Mouse (Mus musculus): ENCODE results near the gene Serinc5.

DNA sequence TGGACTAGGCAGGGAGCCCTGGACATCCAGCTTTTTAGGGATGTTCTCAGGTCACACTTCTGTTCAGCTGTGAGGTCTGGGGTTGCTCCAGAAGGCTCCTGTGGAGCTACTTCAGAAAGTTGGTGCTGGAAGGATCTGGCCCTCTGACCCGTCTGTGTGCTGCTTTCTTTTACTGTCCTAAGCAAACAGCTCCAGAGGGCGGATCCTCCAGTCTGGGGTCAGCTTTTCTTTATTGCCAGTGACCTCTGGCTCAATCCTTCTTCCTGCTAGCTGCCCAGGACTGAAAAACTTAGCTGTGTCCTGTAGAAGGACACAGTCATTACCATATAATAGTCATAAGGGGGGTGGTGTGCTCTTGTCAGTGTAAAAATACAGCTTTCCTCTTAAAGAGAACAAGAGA lies 24.1 kb downstream of the Serinc5 start:
- TF ChIP-seq POLR2A (IDR thresholded peaks at IDR 0.05; ENCODE audit: low read depth, low read length): no peak
- TF ChIP-seq CTCF (IDR thresholded peaks at IDR 0.05; ENCODE audit: borderline replicate concordance, insufficient read depth, low read length): no peak
